Mouse (Mus musculus): Measurements from ENCODE around the gene Rtn1.

The Rtn1 gene

GRCm38 (mm10) chr12:72223557-72224102 is 185.2 kb downstream of the Rtn1 start:
- DNase-seq: no peak

GRCm38 (mm10) chr12:72213554-72213953 is 195.3 kb downstream of the Rtn1 start:
- no peak for DNase-seq

- no peak for DNase-seq
Measured at GRCm38 (mm10) chr12:72200828-72201227, 208.0 kb downstream of the Rtn1 start.

GRCm38 (mm10) chr12:72197925-72198486 is 210.8 kb downstream of the Rtn1 start:
- DNase-seq: no peak

GRCm38 (mm10) chr12:72197434-72197833 is 211.4 kb downstream of the Rtn1 start:
- no peak for DNase-seq

- DNase-seq: no peak
Measured at GRCm38 (mm10) chr12:72184929-72185328, 223.9 kb downstream of the Rtn1 start, which contains the start of gene Ccdc175. Gene Ccdc175 (minus strand): TSS chr12:72185029.

- DNase-seq: no peak
Measured at GRCm38 (mm10) chr12:72179561-72179960, 229.3 kb downstream of the Rtn1 start.

- no peak for DNase-seq
Measured at GRCm38 (mm10) chr12:72178322-72178721, 230.5 kb downstream of the Rtn1 start.

Data from thymus, postnatal 25 days (tissue).